Mouse (Mus musculus) forebrain, embryonic 16.5 days (tissue): ENCODE data around the gene Rpl21. TPM values are rescaled to one million over a fixed set of nuclear protein-coding genes. Genes with fewer than 3 reads are reported as not detected.
A peak's percentile ranks its signal among the peaks of the same experiment; 100 is the strongest.

Source experiments
- ATAC-seq: fragments of 200-750 bp; cut with Nextera tagmentation; 2 replicates; pipeline ENCODE4 v1.8.0; 2017; ENCODE audit warnings: mild to moderate bottlenecking, moderate library complexity
- H3K27ac ChIP-seq: fragments of 300-500 bp; sonication (generic); 2 replicates; pipeline ENCODE4 v1.5.1; 2014; ENCODE audit warnings: low read length, control low read depth
- H3K27me3 ChIP-seq: fragments of 300-500 bp; sonication (generic); replicated peaks from 2 replicates; pipeline ENCODE4 v1.6.1; 2014; ENCODE audit warnings: low read length; ENCODE audit not compliant: control insufficient read depth, insufficient read depth
- H3K36me3 ChIP-seq: fragments of 300-500 bp; sonication (generic); 2 replicates; pipeline ENCODE4 v1.6.1; 2014; ENCODE audit not compliant: control insufficient read depth, insufficient read depth
- H3K4me1 ChIP-seq: fragments of 300-500 bp; sonication (generic); replicated peaks from 2 replicates; pipeline ENCODE4 v1.6.1; 2014; ENCODE audit warnings: low read length; ENCODE audit not compliant: control insufficient read depth, insufficient read depth
- H3K4me2 ChIP-seq: fragments of 300-500 bp; sonication (generic); 2 replicates; pipeline ENCODE4 v1.6.1; 2014; ENCODE audit warnings: mild to moderate bottlenecking, low read length, control low read depth
- H3K4me3 ChIP-seq: fragments of 300-500 bp; sonication (generic); replicated peaks from 2 replicates; pipeline ENCODE4 v1.5.1; 2014; ENCODE audit warnings: mild to moderate bottlenecking, low read length, control low read depth
- H3K9ac ChIP-seq: fragments of 300-500 bp; sonication (generic); replicated peaks from 2 replicates; pipeline ENCODE4 v1.6.1; 2014; ENCODE audit warnings: low read depth, low read length, control low read depth
- H3K9me3 ChIP-seq: fragments of 300-500 bp; sonication (generic); 2 replicates; pipeline ENCODE4 v1.6.1; 2016; ENCODE audit warnings: low read length; ENCODE audit not compliant: control insufficient read depth
- WGBS: fragments of 180-500 bp; shearing (Covaris S2); extraction: QIAGEN DNeasy Blood & Tissue Kit; methylation state at CpG from one replicate; pipeline ENCODE4 v1.1.7; 2014; 5-methylcytosine and 5-hydroxymethylcytosine counted together
- polyA plus RNA-seq: library from polyadenylated mRNA; unstranded; fragments of >200 nt; fragmentation: Nextera tagmentation; extraction: Ambion mirVana; gene quantifications from 2 replicates; pipeline ENCODE4 v1.2.1, GENCODE M21; 2015

The Rpl21 gene
- polyA plus RNA-seq, 1 experiment from 2014 or later = 320 TPM

DNA sequence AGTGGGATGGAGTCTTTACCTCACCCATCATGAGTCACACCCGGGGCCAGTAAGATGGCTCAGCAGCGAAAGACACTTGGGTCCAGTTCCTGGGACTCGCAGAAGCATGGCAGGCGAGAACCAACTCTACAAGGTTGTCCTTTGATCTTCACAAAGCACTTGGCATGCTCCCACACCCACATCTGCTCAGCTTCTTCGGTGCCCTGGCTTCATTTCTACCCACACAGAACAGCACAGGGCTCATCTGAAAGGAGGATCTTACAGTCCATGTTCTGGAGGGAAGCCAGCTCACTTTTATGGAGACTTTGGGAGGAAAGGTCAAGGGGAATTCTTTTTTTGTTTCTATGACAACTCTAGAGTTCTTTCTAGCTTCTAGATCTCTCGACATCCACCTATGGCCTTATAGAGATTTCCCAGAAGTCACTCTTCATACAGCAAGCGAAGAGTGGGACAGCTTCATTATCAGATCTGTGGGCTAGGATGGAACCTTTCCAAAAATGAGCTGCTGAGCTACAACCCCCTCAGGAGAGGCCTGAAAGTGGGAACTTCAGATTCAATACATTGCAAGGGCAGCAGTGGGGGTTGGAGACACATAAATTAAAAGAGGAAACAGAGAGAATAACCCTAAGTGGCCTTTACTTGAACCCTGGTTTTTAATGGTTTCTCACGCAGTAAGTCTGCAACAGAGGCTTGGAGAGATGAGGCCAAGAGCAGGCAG lies 13.6 kb upstream of the Rpl21 start:
- WGBS = 72% methylated on average over 8 of the region's 8 CpGs
- Histone ChIP-seq H3K4me1 (no peaks in the 10 kb centered on the region), H3K36me3 (no peaks in the 10 kb centered on the region), H3K4me2 (no peak overlapping the region), H3K27ac (no peak overlapping the region), H3K4me3 (no peak overlapping the region), H3K9ac (no peak overlapping the region), H3K9me3 (no peaks in the 10 kb centered on the region), H3K27me3 (no peaks in the 10 kb centered on the region)
- no peak for ATAC-seq

DNA sequence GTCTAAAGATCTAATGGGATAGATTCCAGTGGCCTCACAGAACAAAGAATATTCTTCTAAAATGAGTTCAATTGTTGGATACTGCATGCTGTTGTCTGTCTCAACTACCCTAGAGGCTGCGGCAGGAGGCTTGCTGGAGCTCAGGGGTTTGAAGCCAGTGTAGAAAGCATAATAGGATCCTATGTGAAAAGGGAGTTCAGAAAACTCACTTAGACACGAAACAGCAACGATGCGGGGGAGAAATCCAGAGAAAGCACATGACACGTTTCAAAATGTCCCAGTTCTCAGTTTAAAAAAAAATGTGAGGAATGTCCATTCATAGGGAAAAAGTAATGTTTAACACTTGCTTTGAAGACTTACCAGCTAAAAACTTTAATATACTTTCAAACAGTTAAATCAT lies 9.7 kb upstream of the Rpl21 start:
- no peak for ATAC-seq
- Histone ChIP-seq H3K27me3 (no peaks in the 10 kb centered on the region), H3K4me2 (no peak overlapping the region), H3K36me3 (no peaks in the 10 kb centered on the region), H3K4me1 (no peaks in the 10 kb centered on the region), H3K9ac (no peak overlapping the region), H3K9me3 (no peaks in the 10 kb centered on the region), H3K27ac (no peak overlapping the region), H3K4me3 (no peak overlapping the region)
- 69% methylated on average over 5 of the region's 5 CpGs for WGBS

DNA sequence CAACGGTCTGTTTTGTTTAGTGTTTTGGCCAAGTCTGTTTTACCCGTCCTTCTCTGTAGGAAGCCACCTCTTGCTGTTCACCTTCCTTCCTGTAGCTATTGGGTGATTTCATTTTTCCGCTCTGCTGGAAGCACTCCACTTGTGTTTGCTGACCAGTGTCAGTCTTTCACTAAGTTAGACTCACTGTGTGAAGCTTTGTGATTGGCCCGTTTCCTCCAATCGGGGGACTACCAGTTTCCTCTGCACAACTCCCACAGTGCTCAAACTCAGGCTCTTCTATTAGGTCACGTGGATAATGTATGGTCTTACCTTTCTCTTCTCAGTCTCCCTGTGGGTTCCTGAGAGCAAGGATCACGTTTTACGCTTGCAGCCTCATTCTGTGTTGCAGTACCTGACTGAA lies 3.2 kb upstream of the Rpl21 start:
- H3K4me3 ChIP-seq = no peak overlapping the region
- H3K9ac ChIP-seq = no peak overlapping the region
- H3K4me1 ChIP-seq = peaks cover 16% of the 10 kb centered on the region
- WGBS = 54% methylated on average over 8 of the region's 8 CpGs
- no peak overlapping the region for H3K4me2 ChIP-seq
- H3K27ac ChIP-seq = no peak overlapping the region
- no peaks in the 10 kb centered on the region for H3K27me3 ChIP-seq
- no peaks in the 10 kb centered on the region for H3K36me3 ChIP-seq
- no peaks in the 10 kb centered on the region for H3K9me3 ChIP-seq
- ATAC-seq = no peak

DNA sequence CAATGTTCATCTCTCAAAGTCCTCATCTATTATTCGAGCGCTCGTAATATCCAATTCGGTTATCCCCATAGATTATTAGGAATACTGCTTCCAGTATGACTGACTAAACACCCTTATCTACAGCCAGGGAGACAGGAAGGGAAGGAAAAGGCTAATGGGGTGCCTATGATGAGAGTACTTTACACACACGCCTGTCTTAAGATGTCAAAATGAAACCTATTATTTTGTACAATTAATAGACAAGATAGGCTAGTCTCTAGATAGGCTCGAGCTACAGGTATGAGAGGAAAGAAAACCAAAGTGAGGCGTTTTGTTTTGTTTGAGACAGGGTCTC lies 288 bp upstream of the Rpl21 start:
- no peak; the same call in 1 of the 2 replicates for ATAC-seq

DNA sequence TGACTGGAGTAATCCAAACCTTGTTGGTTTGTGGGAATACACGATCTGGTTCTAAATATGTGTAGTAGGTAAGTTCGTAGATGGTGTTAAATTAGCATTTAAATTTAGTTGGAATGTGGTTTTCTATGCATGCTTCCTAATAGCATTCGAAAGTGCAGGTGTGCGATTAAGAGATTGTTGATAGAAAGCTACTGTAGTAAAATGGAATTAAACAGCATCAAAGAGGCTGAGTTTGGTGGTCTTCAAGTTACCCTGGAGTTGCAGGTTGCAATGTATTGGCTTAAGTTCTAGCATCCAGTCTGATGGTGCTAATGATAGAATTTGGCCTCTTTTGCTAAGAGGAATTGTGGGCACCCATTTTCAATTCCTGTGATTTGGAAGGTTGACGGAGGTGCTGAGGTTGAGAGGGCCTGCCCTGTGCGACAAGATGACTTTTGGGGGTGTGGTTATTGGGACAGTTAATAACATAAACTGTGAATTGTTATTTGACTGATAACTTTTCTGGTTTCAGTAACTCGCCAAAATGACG lies 1.0 kb downstream of the Rpl21 start:
- 17% methylated on average over 8 of the region's 8 CpGs for WGBS
- peak overlapping the region; percentile 72 for H3K4me3 ChIP-seq
- H3K27ac ChIP-seq = no peak overlapping the region; the same call in 1 of the 2 replicates
- ATAC-seq = no peak
- H3K27me3 ChIP-seq = no peaks in the 10 kb centered on the region
- H3K4me1 ChIP-seq = peaks cover 18% of the 10 kb centered on the region
- H3K9ac ChIP-seq = peak overlapping the region; percentile 87
- H3K9me3 ChIP-seq = no peaks in the 10 kb centered on the region
- H3K4me2 ChIP-seq = peak overlapping the region; percentile 68
- peaks cover 21% of the 10 kb centered on the region for H3K36me3 ChIP-seq

More for the DNA sequence above, 288 bp upstream of the Rpl21 start:
- peak overlapping the region; percentile 88 for H3K27ac ChIP-seq
- H3K4me1 ChIP-seq = peaks cover 18% of the 10 kb centered on the region
- WGBS = 49% methylated on average over 7 of the region's 7 CpGs
- no peaks in the 10 kb centered on the region for H3K9me3 ChIP-seq
- H3K36me3 ChIP-seq = peaks cover 18% of the 10 kb centered on the region
- no peaks in the 10 kb centered on the region for H3K27me3 ChIP-seq
- H3K4me3 ChIP-seq = peak overlapping the region; percentile 72
- peak overlapping the region; percentile 87 for H3K9ac ChIP-seq
- peak overlapping the region; percentile 68 for H3K4me2 ChIP-seq

DNA sequence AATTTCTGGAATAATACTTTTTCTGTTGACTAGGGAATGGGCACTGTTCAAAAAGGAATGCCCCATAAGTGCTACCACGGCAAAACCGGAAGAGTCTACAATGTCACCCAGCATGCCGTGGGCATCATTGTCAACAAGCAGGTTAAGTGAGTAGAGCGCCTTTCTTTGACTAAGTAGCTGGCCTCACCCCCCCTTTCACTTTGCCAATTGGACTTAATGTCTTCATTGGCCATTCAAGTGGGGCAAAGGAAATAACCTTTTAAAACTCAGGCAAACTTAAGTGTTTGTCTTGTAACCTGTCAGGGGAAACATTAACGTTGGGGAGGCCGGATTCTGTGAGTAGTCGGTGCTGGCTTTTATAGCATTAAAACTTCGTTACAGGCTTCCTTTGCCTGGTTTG lies 2.3 kb downstream of the Rpl21 start:
- Histone ChIP-seq H3K4me1 (peaks cover 18% of the 10 kb centered on the region), H3K4me3 (no peak overlapping the region), H3K27ac (no peak overlapping the region), H3K27me3 (no peaks in the 10 kb centered on the region), H3K4me2 (no peak overlapping the region), H3K9me3 (no peaks in the 10 kb centered on the region), H3K9ac (no peak overlapping the region), H3K36me3 (peaks cover 21% of the 10 kb centered on the region)
- WGBS = 89% methylated on average over 8 of the region's 8 CpGs
- no peak for ATAC-seq

DNA sequence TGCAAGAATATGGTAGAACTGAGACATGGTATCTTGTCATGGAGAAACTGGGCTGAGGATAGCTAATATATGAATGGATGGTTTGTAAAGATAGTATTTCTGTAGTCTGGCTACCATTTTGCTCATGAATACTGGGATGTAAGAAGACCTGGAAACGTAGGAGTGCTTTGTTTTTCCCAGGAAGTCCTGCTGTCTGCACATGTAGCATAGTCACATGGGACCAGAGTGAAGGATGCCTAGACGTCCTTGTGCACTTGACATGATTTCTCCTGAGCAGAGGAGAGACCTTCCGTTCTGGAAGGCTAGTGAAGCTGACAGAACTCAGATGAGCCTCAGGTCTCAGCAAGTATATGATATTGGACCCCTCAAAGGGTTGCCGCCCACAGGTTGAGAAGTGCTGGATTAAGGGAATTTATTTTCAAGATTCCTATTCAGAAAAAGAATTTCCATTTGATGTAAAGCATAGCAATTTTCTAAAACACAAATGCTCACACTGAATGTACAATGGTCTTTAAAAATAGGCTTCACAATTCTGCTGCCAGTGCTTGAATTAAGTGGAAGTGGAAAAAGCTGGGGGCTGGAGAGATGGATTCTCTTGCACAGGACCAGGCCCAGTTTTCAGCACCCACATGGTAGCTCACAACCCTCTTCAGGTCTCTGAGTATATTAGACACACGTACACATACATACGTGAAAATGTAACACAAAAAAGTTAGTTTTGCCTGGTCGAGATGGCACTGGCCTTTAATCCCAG lies 5.5 kb downstream of the Rpl21 start:
- Histone ChIP-seq H3K9ac (no peak overlapping the region), H3K27ac (no peak overlapping the region), H3K4me2 (no peak overlapping the region), H3K4me3 (no peak overlapping the region), H3K4me1 (peaks cover 12% of the 10 kb centered on the region), H3K27me3 (no peaks in the 10 kb centered on the region), H3K36me3 (peaks cover 21% of the 10 kb centered on the region), H3K9me3 (no peaks in the 10 kb centered on the region)
- 69% methylated on average over 7 of the region's 7 CpGs for WGBS
- no peak for ATAC-seq

DNA sequence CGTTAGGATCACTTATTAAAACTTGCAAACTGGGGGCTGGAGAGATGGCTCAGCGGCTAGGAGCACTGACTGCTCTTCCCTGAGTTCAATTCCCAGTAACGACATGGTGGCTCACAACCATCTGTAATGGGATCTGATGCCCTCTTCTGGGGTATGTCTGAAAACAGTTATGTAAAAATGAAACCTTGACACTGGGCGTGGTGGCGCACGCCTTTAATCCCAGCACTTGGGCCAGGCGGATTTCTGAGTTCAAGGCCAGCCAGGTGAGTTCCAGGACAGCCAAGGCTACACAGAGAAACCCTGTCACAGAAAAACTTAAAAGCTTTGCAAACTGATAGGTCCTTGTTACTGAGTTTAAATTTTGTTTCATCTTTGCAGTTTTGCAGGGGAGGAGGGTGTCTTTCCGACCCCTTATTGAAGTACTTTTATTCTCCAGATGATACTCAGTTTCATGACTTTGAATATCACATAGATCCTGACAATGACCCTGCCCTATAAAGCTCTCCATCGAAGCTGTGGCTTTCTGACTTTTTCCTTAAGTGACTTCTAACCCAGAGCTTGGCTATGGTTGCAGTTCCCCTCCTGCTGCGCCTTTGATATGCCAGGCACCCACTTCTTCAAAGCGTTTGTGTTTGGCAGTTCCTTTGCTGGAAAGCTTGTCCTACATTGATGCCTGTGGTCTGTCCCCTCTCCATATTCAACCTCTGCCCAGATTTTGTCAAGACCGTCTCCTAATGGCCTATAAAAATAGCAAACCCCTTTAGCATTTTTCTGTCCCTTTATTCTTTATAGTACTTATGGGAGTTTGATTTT lies 6.4 kb downstream of the Rpl21 start:
- H3K27ac ChIP-seq = no peak overlapping the region
- no peaks in the 10 kb centered on the region for H3K27me3 ChIP-seq
- peaks cover 21% of the 10 kb centered on the region for H3K36me3 ChIP-seq
- H3K4me1 ChIP-seq = peaks cover 6% of the 10 kb centered on the region
- no peak overlapping the region for H3K4me2 ChIP-seq
- no peaks in the 10 kb centered on the region for H3K9me3 ChIP-seq
- no peak for ATAC-seq
- H3K4me3 ChIP-seq = no peak overlapping the region
- H3K9ac ChIP-seq = no peak overlapping the region
- WGBS = 60% methylated on average over 12 of the region's 12 CpGs

DNA sequence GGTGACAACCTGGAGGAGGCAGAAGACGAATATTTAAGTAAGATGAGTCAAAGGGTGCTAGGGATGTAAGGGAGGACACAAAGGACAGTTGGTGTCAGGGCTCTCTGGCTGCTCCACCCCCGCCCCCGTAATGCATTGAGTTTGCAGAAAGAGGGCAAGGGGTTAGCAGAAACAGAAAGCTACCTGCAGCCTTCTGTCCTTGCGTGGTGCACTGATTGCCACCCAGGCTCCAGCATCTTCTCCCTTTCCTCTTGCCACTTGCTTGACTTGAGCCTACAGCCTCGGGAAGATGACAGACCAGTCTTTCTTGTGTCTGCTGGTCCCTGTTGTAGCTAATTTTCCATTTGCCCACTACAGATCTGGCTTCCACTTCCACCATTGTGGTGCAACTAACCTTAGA lies 7.1 kb downstream of the Rpl21 start:
- Histone ChIP-seq H3K27me3 (no peaks in the 10 kb centered on the region), H3K4me2 (no peak overlapping the region), H3K27ac (no peak overlapping the region), H3K36me3 (peaks cover 20% of the 10 kb centered on the region), H3K4me3 (no peak overlapping the region), H3K9me3 (no peaks in the 10 kb centered on the region), H3K9ac (no peak overlapping the region), H3K4me1 (peaks cover 3% of the 10 kb centered on the region; the same call in 1 of the 2 replicates)
- no peak for ATAC-seq
- WGBS = 62% methylated on average over 5 of the region's 5 CpGs
